Comparison of ENCODE assay signal across 8 mouse cellular contexts in the genomic region with DNA sequence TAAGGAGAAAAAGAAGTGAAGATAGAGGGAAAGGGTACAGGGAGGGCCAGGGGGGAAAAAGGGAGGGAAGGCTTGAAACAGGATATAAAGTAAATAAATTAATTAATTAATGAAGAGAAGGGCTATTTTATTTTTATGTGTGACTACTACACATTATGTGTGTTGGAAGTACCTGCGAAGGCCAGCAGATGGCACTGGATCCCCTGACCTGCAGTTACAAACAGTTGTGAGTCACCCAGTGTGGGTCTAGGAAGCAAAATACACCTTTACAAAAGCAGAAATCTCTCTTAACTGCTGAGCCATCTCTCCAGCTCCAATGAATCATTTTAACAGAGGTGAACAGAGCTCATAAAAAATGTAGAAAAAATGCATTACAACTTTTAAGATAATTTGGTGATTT. TPM values are rescaled to one million over a fixed set of nuclear protein-coding genes. Genes with fewer than 3 reads are reported as not detected.
DNase-seq lines count a peak whose midpoint lies in the region.

No protein-coding gene starts in this region.

- H3K36me3 ChIP-seq in heart, embryonic 10.5 days = peaks cover 16% of the 10 kb centered on the region

- peak; percentile 52 for DNase-seq in heart, postnatal 4 days
- DNase-seq in heart, embryonic 10.5 days (ENCODE audit: low spot score) = no peak
- peak; percentile 72 for DNase-seq in 3T3-L1 (ENCODE audit: low read depth, low spot score)
- peak; percentile 49 for DNase-seq in R1 (ENCODE audit: low read depth, low spot score)
- peak; percentile 72 for DNase-seq in embryo, embryonic 10 days (ENCODE audit: low spot score)
- peak; percentile 52 for DNase-seq in kidney, adult 9 months
- peak; percentile 30 for DNase-seq in mesoderm, embryonic 11.5 days (ENCODE audit: low read depth, low spot score)
- no peak for DNase-seq in gastrocnemius, postnatal 14 days

- no peaks in the 10 kb centered on the region for H3K9me3 ChIP-seq in heart, embryonic 10.5 days

- peaks cover 6% of the 10 kb centered on the region for H3K4me1 ChIP-seq in heart, embryonic 10.5 days

- H3K27ac ChIP-seq in heart, embryonic 10.5 days = no peak overlapping the region

- no peak overlapping the region for H3K4me3 ChIP-seq in heart, embryonic 10.5 days

- no peaks in the 10 kb centered on the region for H3K27me3 ChIP-seq in heart, embryonic 10.5 days (ENCODE audit: insufficient read depth, poor library complexity, severe bottlenecking)

- intact Hi-C loops in gastrocnemius, postnatal 14 days (cut with DNase I; ENCODE audit: low total_unique reads) = no loop called here

- 68% methylated on average over 1 of the region's 1 CpGs for WGBS in heart, embryonic 10.5 days

RNA-seq across cellular contexts. Expression of gene Uggt2, which starts 59.0 kb away (rescaled TPM):
- total RNA-seq in heart, postnatal 4 days (2021) = 1 to 10 TPM; 5.5 to 7.9 TPM
- 11.2 and 11.6 TPM in 2 replicates for polyA plus RNA-seq in heart, embryonic 10.5 days (2016; fragmentation: Nextera tagmentation; extraction: Ambion mirVana)
- 1 to 10 TPM; 7.6 to 7.9 TPM for total RNA-seq in gastrocnemius, postnatal 14 days (2021)

Comparison
In these comparisons a context has a peak if more than half of its experiments do, and no peak if none do; other contexts are left out.
1. DNase-seq: peak in heart, postnatal 4 days (single experiment), 3T3-L1 (single experiment), R1 (single experiment), embryo, embryonic 10 days (single experiment), kidney, adult 9 months (single experiment) and mesoderm, embryonic 11.5 days (single experiment); none in heart, embryonic 10.5 days (single experiment) and gastrocnemius, postnatal 14 days (single experiment).